Mouse (Mus musculus) olfactory bulb, adult 2 months (tissue): ENCODE measurements around the gene Ak1.
A peak's percentile ranks its signal among the peaks of the same experiment; 100 is the strongest.

Source experiments
- CTCF ChIP-seq: fragments of 200-500 bp; IDR thresholded peaks from 2 replicates; pipeline ENCODE4 v1.5.1; 2012; ENCODE audit warnings: low read depth, mild to moderate bottlenecking, low read length, moderate library complexity; ENCODE audit not compliant: insufficient read depth
- POLR2A ChIP-seq: fragments of 200-500 bp; IDR thresholded peaks from 2 replicates; pipeline ENCODE4 v1.6.1; 2012; ENCODE audit warnings: mild to moderate bottlenecking, low read depth, low read length, moderate library complexity; ENCODE audit not compliant: insufficient read depth

- TF ChIP-seq CTCF (peak; percentile 28; the same call in 1 of the 2 replicates), POLR2A (no peak)
These were observed 14.2 kb upstream of the Ak1 start for GRCm38 (mm10) chr2:32607262-32607947.
